Mouse (Mus musculus) right cerebral cortex, adult 18-20 months (tissue): Measurements from ENCODE around the gene Fto.

Experiments
- DNase-seq: peaks from one replicate; pipeline ENCODE4 v3.0.0; 2022; ENCODE audit warnings: mixed read lengths

Gene Fto

GRCm38 (mm10) chr8:91324916-91325315, 11.6 kb downstream of the Fto start:
- no peak for DNase-seq

DNA sequence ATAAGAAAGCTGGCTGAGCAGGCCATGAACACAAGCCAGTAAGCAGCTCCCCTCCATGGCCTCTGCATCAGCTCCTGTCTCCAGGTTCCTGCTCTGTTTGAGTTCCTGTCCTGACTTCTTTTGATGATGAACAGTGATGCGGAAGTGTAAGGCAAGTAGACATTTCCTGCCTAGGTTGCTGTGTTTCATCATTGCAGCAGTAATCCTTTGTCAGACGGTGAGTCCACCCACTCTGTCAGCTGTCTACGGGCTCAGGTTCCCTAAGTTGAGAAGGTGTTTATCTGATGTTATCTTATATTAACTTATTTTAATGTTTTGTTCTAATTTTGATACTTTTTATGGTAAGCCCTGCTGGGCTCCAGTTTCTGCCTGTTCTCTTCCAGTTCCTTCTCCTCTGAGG, 12.7 kb downstream of the Fto start:
- DNase-seq = no peak

GRCm38 (mm10) chr8:91326946-91327345, 13.6 kb downstream of the Fto start:
- no peak for DNase-seq

- DNase-seq = no peak
Measured at GRCm38 (mm10) chr8:91327471-91328205, 14.3 kb downstream of the Fto start.

DNA sequence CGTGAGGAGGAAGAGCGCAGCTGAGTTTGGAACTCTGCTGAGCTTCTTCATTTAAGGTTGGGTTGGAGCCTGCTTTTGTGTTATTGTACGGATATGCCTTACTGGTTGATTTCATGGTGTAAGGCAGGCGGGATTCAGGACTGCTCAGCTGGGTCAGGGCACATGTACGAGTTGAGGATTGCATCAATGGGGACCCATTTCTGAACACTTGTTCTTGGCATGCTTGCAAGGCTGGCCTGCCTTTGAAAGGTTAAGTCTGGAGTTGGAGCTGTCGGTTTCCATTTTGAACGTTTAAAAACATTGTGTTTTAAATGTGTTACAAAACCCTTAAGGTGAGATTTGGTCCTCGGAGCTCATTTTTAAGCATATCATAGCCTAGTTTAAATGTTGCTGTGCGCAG, 15.7 kb downstream of the Fto start:
- no peak for DNase-seq

DNA sequence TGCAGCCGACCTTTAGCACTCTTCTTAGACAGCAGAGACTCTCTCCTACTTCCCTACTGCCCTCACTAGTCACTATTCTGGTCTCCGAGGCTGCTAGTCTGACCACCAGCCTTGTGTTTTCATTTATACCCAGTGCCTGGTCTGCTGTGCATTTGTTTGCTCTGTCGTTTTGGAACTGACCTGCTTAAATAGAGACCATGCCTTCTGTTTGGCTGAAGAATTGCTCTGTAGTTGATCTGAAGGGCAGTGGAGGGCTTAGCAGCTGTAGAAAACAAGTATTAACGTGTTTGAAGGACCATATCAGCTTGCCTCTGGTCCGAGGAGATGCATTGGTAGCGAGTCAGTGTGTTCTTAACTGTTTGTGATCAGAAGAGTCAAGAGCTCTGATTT, 16.1 kb downstream of the Fto start:
- no peak for DNase-seq

DNA sequence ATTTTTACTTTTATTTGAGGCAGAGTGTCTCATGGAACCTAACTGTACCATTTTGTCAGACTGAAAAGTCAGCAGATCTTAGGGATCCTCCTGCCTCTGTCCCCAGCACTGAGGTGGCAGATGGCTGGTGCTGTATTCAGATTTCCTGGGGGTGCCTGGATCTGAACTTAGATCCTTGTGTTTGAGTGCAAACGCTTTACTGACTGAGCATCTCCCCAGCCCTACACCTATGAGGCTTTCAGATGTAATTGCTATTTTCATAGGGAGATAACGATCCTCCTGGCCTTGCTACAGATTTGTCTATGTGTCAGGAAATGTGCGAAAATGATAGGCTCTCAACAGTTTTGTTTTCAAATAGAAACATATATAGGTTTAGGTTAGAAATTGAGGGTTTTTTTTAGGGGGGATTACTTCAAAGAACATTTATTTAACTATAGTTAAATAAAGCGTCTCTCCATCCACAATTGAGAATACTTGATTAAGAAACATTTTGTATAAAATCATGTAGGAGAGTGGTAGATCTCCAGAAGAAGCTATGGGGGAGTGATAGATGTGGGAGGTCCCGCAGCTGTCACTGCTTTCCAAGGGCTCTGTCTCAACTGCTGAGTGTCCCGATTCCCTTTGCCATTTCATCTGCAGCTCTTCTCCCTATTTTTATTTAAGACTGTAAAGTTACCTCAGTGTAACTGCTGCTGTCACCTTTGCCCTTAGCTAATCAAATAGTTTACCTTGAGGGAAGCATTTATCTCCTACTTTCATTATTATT, 25.2 kb downstream of the Fto start:
- DNase-seq = peak; percentile 71

- DNase-seq = no peak
Measured at GRCm38 (mm10) chr8:91339651-91340050, 26.3 kb downstream of the Fto start.

- no peak for DNase-seq
Measured at GRCm38 (mm10) chr8:91340746-91341145, 27.4 kb downstream of the Fto start.

GRCm38 (mm10) chr8:91342196-91342595, 28.9 kb downstream of the Fto start:
- no peak for DNase-seq

DNA sequence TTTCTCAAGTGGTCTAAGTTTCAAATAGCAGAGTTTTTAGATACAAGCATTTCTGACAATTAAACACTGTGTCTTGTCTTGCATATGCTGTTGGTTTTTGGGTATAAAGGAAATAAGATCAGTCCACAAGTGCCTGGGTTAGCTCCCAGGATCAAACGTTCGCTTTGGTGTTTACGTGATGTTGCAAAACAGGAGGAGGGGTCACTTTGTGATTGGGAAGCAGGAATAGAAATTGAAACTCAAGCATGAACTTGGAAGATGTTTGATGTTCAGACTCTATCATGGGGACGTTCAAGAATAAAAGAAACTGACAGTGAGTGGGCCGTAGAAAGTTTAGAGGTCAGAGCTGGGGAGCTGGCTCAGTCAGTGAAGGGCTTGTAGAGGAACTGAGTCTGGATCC, 29.5 kb downstream of the Fto start:
- DNase-seq = no peak

DNA sequence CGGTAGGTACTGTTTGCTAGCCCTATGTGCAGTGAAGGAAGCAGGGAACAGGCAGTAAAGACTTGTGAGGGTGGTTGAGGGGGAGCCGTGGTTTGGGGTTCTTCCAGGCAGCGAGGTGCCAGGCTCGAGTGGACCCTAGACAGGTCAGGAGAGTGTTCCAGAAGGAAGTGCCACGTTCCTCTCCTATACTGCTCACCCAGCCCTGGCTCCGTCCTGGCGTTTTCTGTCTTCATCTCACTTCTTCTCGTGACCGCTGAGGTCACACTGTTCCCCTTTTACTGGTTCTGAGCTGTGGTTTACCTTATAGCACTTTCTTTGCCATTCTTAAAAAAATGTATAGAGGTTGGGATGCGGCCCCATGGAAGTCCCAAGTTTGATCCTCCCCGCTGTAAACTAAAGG, 31.3 kb downstream of the Fto start:
- DNase-seq = no peak

GRCm38 (mm10) chr8:91347146-91347545, 33.8 kb downstream of the Fto start:
- DNase-seq = no peak

GRCm38 (mm10) chr8:91347595-91347994, 34.3 kb downstream of the Fto start:
- DNase-seq = no peak

DNA sequence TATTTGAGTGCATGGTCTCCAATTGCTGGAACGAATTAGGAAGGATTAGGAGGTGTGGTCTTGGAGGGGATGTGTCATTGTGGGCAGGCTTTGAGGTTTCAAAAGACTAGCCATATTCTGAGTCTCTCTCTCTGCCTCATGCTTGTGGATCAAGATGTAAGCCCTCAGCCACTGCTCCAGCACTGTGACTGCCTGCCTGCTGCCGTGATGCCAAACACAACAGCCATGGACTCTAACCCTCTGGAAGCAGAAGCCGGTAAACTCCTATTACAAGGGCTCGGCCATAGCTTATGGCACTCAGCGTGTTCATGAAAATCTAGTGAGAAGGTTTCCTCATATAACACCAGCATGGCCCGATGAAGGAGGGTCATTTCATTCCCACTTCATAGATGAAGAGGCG, 36.5 kb downstream of the Fto start:
- DNase-seq = no peak

GRCm38 (mm10) chr8:91350628-91351027, 37.3 kb downstream of the Fto start:
- DNase-seq = peak; percentile 76

DNA sequence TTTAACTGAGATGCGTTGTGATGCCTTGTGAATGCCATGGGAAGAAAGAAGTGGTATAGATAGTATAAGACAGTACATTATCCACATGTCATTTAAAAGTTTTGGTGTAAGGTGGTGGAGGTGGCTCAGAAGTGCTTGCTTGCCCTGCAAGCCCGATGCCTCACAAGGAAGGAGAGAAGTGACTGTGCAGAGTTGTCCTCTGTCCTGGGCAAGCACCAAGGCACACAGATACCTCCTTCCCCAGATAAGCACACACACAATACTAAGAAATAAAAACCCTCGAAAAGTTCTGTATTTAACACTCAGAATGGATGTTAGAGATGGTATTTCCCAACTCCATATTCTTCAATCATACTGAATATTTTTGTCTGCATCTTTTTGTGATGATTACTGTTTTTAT, 39.3 kb downstream of the Fto start:
- DNase-seq = no peak

GRCm38 (mm10) chr8:91353062-91353461, 39.7 kb downstream of the Fto start:
- DNase-seq = no peak

GRCm38 (mm10) chr8:91353907-91354306, 40.6 kb downstream of the Fto start:
- DNase-seq = no peak

- DNase-seq = no peak
Measured at GRCm38 (mm10) chr8:91355301-91355905, 42.1 kb downstream of the Fto start.

DNA sequence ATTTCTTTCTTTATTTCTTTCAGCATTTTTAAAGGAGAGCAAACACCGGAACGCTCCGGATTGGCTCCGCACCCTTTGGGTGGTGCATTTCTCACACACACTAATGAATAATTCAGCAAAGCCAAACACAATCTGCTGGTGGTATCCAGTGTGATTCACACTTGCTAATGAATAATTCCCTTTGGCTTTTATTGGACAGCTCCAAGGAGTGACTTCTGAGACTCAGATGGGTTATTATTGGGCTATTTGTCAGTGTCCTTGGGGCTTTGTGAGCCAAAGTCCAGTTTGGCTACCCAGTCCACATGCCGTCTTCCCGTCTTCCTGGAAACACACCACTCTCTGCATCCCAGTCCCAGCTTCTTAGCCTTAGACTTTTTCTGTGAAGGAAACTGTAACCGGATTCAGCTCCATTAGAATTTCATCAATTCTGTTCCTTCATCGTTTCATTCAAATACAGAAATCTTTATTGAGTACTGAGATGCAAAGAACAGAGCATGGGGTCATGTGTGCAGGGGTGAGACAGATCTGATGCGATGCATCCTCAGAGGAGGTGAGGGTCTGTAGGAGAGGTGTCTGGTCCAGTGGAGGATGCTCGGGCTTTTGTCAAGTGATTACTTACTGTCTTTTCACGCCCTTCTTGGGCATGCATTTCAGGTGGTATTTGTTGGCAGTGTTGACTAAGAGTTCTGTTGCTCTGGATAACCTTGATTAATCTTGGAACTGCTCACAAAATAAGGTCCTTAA, 42.8 kb downstream of the Fto start:
- DNase-seq = no peak

DNA sequence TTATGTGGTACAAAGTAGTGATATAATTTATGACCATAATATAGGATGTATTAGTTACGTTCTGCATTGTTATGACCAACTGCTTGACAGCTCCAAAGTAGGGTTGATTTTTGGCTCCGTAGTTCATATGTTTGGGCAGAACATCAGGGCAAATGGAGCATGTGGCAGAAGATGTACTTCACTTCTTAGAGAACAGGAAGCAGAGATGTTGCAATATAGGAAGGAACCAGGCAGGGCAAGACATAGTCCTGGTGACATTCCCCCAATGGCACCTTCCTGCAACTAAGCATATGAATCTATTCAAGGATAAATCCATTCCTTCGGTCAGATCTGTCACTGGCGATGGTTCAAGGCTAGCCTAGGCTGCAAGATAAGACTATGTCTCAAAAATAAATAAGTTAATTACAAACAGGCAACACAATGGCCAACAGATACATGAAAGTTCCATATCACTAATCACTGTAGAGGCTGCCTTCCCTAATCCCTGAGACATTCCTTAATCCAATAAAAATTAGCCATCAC, 44.2 kb downstream of the Fto start:
- no peak for DNase-seq

DNA sequence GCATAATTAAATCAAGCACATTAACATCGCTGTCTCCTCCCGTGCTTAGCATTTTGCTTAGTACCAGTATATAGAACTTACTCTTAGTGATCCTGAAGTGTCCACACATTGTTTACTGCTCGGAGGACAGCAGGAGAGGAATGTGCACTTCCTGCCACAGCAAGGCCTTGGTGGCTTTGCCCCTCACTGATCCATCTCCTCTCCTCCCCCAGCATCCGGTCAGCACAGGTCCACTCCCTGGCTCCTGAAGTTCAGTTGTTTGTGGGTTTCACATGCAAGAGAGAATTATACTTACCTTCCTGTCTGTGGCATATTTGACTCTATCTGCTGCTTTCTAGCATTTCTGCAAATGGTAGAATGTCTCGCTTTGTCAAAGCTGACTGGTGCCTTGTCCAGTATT, 44.7 kb downstream of the Fto start:
- no peak for DNase-seq
